In the genomic region with DNA sequence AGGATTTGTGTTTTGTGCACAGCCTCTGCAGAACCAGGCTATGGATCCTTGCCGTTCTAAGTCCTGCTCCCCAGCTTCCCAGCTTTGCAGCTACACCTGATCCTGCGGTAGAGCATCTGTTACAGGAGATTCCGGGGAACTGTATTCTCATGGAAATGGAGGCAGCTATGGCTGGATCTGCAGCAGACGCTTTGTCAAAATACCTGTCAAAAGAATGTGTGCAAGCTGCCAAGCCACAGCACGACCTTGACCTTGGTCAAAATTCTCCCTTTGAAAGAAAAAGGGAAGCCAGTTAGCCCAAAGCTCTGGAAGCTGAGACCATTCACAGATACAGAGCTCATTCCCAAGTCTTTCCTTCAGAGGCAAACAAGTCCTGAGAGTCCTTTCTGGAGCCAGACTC, we compare ENCODE assay signal across 25 mouse cellular contexts.
DNase-seq lines count a peak whose midpoint lies in the region; ATAC-seq lines count a peak whose summit lies in the region.
"Had no signal": no experiment of that assay in that cellular context is flagged by ENCODE, and none has a peak within 500 bp of the region (broad histone marks: within the 10 kb centered on the region; RNA-seq: fewer than 3 reads in every experiment).

No protein-coding gene starts in this region.

- peaks cover 21% of the 10 kb centered on the region for H3K4me1 ChIP-seq in heart, embryonic 12.5 days (replicated peaks)
- H3K4me1 ChIP-seq in intestine, embryonic 16.5 days (ENCODE audit: control insufficient read depth, insufficient read depth, low read length) = no peaks in the 10 kb centered on the region
- H3K4me1 ChIP-seq: hindbrain, embryonic 12.5 days had no signal

- no peak overlapping the region for H3K9ac ChIP-seq in heart, embryonic 12.5 days
- no peak overlapping the region for H3K9ac ChIP-seq in intestine, embryonic 16.5 days (ENCODE audit: low read depth, low read length)
- H3K9ac ChIP-seq: embryonic facial prominence, embryonic 15.5 days; hindbrain, embryonic 12.5 days had no signal

- ATAC-seq in heart, embryonic 12.5 days (ENCODE audit: insufficient number of reproducible peaks, low FRiP score) = no peak
- no peak for ATAC-seq in intestine, embryonic 16.5 days
- ATAC-seq: activated CD4-positive, CD25-positive, alpha-beta regulatory T cell, adult 4 months; forebrain, embryonic 14.5 days; hindbrain, embryonic 16.5 days; inflammation-experienced regulatory T-cells, adult 6 months had no signal

- no peaks in the 10 kb centered on the region for H3K36me3 ChIP-seq in heart, embryonic 12.5 days
- no peaks in the 10 kb centered on the region for H3K36me3 ChIP-seq in intestine, embryonic 16.5 days (ENCODE audit: control insufficient read depth, insufficient read depth, low read length)
- H3K36me3 ChIP-seq: embryonic facial prominence, embryonic 15.5 days; forebrain, embryonic 10.5 days; hindbrain, embryonic 12.5 days had no signal

- 69% methylated on average over 5 of the region's 5 CpGs for WGBS in heart, embryonic 12.5 days
- WGBS in intestine, embryonic 16.5 days = 69% methylated on average over 5 of the region's 5 CpGs

- H3K27me3 ChIP-seq in heart, embryonic 12.5 days (replicated peaks) = no peaks in the 10 kb centered on the region
- H3K27me3 ChIP-seq in intestine, embryonic 16.5 days (replicated peaks; ENCODE audit: control insufficient read depth, insufficient read depth, low read length) = no peaks in the 10 kb centered on the region
- H3K27me3 ChIP-seq: CH12.LX; embryonic facial prominence, embryonic 15.5 days; hindbrain, embryonic 12.5 days had no signal

- DNase-seq in 3T3-L1 (ENCODE audit: low read depth, low spot score) (peak; percentile 17), ES-CJ7 (ENCODE audit: low read depth, low spot score) (peak; percentile 92), WW6 (ENCODE audit: low read depth, low spot score) (peak; percentile 20)
- peak; percentile 63 for DNase-seq in adrenal gland, postnatal 10 days
- DNase-seq in thymus, adult 18-20 months = no peak
- DNase-seq in cerebellum, postnatal 4 days (ENCODE audit: low spot score in 2 of 2) = no peak
- DNase-seq: cerebellum, adult 11-12 months; cerebellum, adult 9-11 months; cerebellum, postnatal 36 days; gastrocnemius, postnatal 36 days; heart, adult 11 months; heart, postnatal 10 days; heart, postnatal 4 days; kidney, adult 11 months had no signal

- no peak overlapping the region for H3K4me2 ChIP-seq in heart, embryonic 12.5 days
- H3K4me2 ChIP-seq in intestine, embryonic 16.5 days (ENCODE audit: low read depth, low read length) = no peak overlapping the region
- H3K4me2 ChIP-seq: embryonic facial prominence, embryonic 15.5 days; hindbrain, embryonic 12.5 days had no signal

- no peak overlapping the region for H3K4me3 ChIP-seq in heart, embryonic 12.5 days
- no peak overlapping the region for H3K4me3 ChIP-seq in intestine, embryonic 16.5 days (ENCODE audit: low read length)
- H3K4me3 ChIP-seq: embryonic facial prominence, embryonic 15.5 days; erythroblast, embryonic 14.5 days; forebrain, embryonic 10.5 days; hindbrain, embryonic 12.5 days had no signal

- H3K27ac ChIP-seq in heart, embryonic 12.5 days (ENCODE audit: poor library complexity, severe bottlenecking) = no peak overlapping the region
- H3K27ac ChIP-seq in intestine, embryonic 16.5 days (ENCODE audit: low read length) = no peak overlapping the region
- H3K27ac ChIP-seq: embryonic facial prominence, embryonic 15.5 days; forebrain, embryonic 10.5 days; hindbrain, embryonic 12.5 days had no signal

- no peaks in the 10 kb centered on the region for H3K9me3 ChIP-seq in heart, embryonic 12.5 days (replicated peaks)
- no peaks in the 10 kb centered on the region for H3K9me3 ChIP-seq in intestine, embryonic 16.5 days (ENCODE audit: control insufficient read depth, low read length)
- H3K9me3 ChIP-seq: embryonic facial prominence, embryonic 15.5 days; forebrain, embryonic 10.5 days; hindbrain, embryonic 12.5 days had no signal

Comparison
In these comparisons a context has a peak if more than half of its experiments do, and no peak if none do; other contexts are left out.
1. DNase-seq: peak in 3T3-L1 (single experiment), ES-CJ7 (single experiment), WW6 (single experiment) and adrenal gland, postnatal 10 days (single experiment); none in thymus, adult 18-20 months (0 of 2) and cerebellum, postnatal 4 days (0 of 2).